Mouse (Mus musculus) CH12.LX (cell line): Measurements from ENCODE around the gene Olfr1513. TPM values are rescaled to one million over a fixed set of nuclear protein-coding genes. Genes with fewer than 3 reads are reported as not detected.

Experiments used
- DNase-seq: peaks from one replicate; pipeline ENCODE4 v3.0.0-alpha.2; 2013; ENCODE audit errors: extremely low read depth
- H3K27ac ChIP-seq: 2 replicates; pipeline ENCODE4 v1.5.1; 2012; ENCODE audit warnings: low read depth, mild to moderate bottlenecking, control low read depth, moderate library complexity; ENCODE audit not compliant: insufficient read depth
- H3K27me3 ChIP-seq: replicated peaks from 2 replicates; pipeline ENCODE3; 2012; ENCODE audit warnings: inconsistent platforms
- H3K36me3 ChIP-seq, 2 experiments: replicated peaks in 1 of 2; 2 replicates each; pipeline versions ENCODE3 to v1.6.1; 2012; ENCODE audit warnings: inconsistent platforms in 1 of 2, low read length in 1 of 2, mild to moderate bottlenecking in 1 of 2, mixed read lengths in 1 of 2, moderate library complexity in 1 of 2; ENCODE audit not compliant: control insufficient read depth in 1 of 2, insufficient read depth in 1 of 2
- H3K4me1 ChIP-seq, 2 experiments: 2 replicates each; pipeline ENCODE4 v1.6.1; 2012; ENCODE audit warnings: inconsistent platforms in 1 of 2, moderate library complexity in 1 of 2; ENCODE audit not compliant: insufficient read depth in 2 of 2, control insufficient read depth in 1 of 2
- H3K4me2 ChIP-seq: 2 replicates; pipeline ENCODE4 v1.6.1; 2012; ENCODE audit warnings: low read depth, mild to moderate bottlenecking, control low read depth; ENCODE audit not compliant: poor library complexity, insufficient read depth, severe bottlenecking
- H3K4me3 ChIP-seq, 3 experiments: fragments of 150-350 bp in 1 of 3; sonication (generic) in 1 of 3; replicated peaks in 1 of 3; 2 replicates each; pipeline versions ENCODE3 to v1.5.1; 2011 to 2012; ENCODE audit warnings: low read depth in 2 of 3, low read length in 2 of 3, mild to moderate bottlenecking in 2 of 3, moderate library complexity in 2 of 3, control low read depth in 1 of 3, improper control_type of control experiment in 1 of 3, inconsistent platforms in 1 of 3, mixed read lengths in 1 of 3; ENCODE audit not compliant: poor library complexity in 1 of 3
- H3K79me2 ChIP-seq: replicated peaks from 2 replicates; pipeline ENCODE4 v1.6.1; 2012; ENCODE audit warnings: mild to moderate bottlenecking, moderate library complexity; ENCODE audit not compliant: control insufficient read depth, poor library complexity, insufficient read depth, severe bottlenecking; ENCODE audit errors: extremely low read depth
- H3K9ac ChIP-seq: 2 replicates; pipeline ENCODE4 v1.6.1; 2012; ENCODE audit warnings: low read depth, mild to moderate bottlenecking, control low read depth, moderate library complexity; ENCODE audit not compliant: insufficient read depth
- H3K9me3 ChIP-seq: replicated peaks from 2 replicates; pipeline ENCODE3; 2012; ENCODE audit warnings: low read length, inconsistent platforms, mixed read lengths
- BHLHE40 ChIP-seq: IDR thresholded peaks from 2 replicates; pipeline ENCODE4 v1.6.1; 2011; ENCODE audit warnings: mild to moderate bottlenecking, low read depth, low read length, improper control_type of control experiment
- CHD1 ChIP-seq: IDR thresholded peaks from 2 replicates; pipeline ENCODE4 v1.6.1; 2012; ENCODE audit warnings: low read depth, low read length, improper control_type of control experiment, inconsistent platforms
- CHD2 ChIP-seq: IDR thresholded peaks from 2 replicates; pipeline ENCODE4 v1.6.1; 2011; ENCODE audit warnings: low read length, improper control_type of control experiment
- CTCF ChIP-seq, 2 experiments: IDR thresholded peaks in 1 of 2; conservative IDR thresholded peaks in 1 of 2; 2 replicates each; pipeline ENCODE4 v1.5.1; 2011 to 2012; ENCODE audit warnings: low read depth in 2 of 2, low read length in 2 of 2, improper control_type of control experiment in 1 of 2, inconsistent platforms in 1 of 2, mild to moderate bottlenecking in 1 of 2, moderate library complexity in 1 of 2
- E2F4 ChIP-seq: IDR thresholded peaks from 2 replicates; pipeline ENCODE4 v1.6.1; 2011; ENCODE audit warnings: low read depth, low read length, improper control_type of control experiment; ENCODE audit not compliant: insufficient replicate concordance
- ELF1 ChIP-seq: IDR thresholded peaks from 2 replicates; pipeline ENCODE4 v1.6.1; 2014; ENCODE audit warnings: low read depth, mild to moderate bottlenecking, inconsistent platforms, low read length, improper control_type of control experiment
- EP300 ChIP-seq: IDR thresholded peaks from 2 replicates; pipeline ENCODE4 v1.6.1; 2011; ENCODE audit warnings: low read length, improper control_type of control experiment
- ETS1 ChIP-seq: conservative IDR thresholded peaks from 2 replicates; pipeline ENCODE4 v1.6.1; 2012; ENCODE audit warnings: low read depth, mild to moderate bottlenecking, inconsistent platforms, low read length, improper control_type of control experiment, moderate library complexity
- GABPA ChIP-seq: IDR thresholded peaks from 2 replicates; pipeline ENCODE4 v1.6.1; 2012; ENCODE audit warnings: low read depth, low read length, improper control_type of control experiment, inconsistent platforms; ENCODE audit not compliant: insufficient replicate concordance
- HCFC1 ChIP-seq: IDR thresholded peaks from 2 replicates; pipeline ENCODE4 v1.6.1; 2012; ENCODE audit warnings: low read depth, mild to moderate bottlenecking, inconsistent platforms, low read length, improper control_type of control experiment
- IRF4 ChIP-seq: IDR thresholded peaks from 2 replicates; pipeline ENCODE4 v1.6.1; 2014; ENCODE audit warnings: low read depth, mild to moderate bottlenecking, inconsistent platforms, low read length, improper control_type of control experiment
- JUN ChIP-seq: IDR thresholded peaks from 2 replicates; pipeline ENCODE4 v1.6.1; 2011; ENCODE audit warnings: low read depth, mild to moderate bottlenecking, low read length, improper control_type of control experiment, moderate library complexity; ENCODE audit not compliant: insufficient read depth
- KAT2A ChIP-seq: IDR thresholded peaks from 2 replicates; pipeline ENCODE4 v1.6.1; 2012; ENCODE audit warnings: low read length, improper control_type of control experiment, inconsistent platforms; ENCODE audit not compliant: insufficient replicate concordance
- MAX ChIP-seq: IDR thresholded peaks from 2 replicates; pipeline ENCODE4 v1.6.1; 2011; ENCODE audit warnings: low read length, improper control_type of control experiment
- MAZ ChIP-seq: IDR thresholded peaks from 2 replicates; pipeline ENCODE4 v1.6.1; 2012; ENCODE audit warnings: low read depth, mild to moderate bottlenecking, inconsistent platforms, low read length, improper control_type of control experiment, moderate library complexity
- MXI1 ChIP-seq: IDR thresholded peaks from 2 replicates; pipeline ENCODE4 v1.6.1; 2011; ENCODE audit warnings: mild to moderate bottlenecking, low read depth, low read length, improper control_type of control experiment
- NELFE ChIP-seq: IDR thresholded peaks from 2 replicates; pipeline ENCODE4 v1.6.1; 2011; ENCODE audit warnings: low read depth, low read length, improper control_type of control experiment
- PAX5 ChIP-seq: IDR thresholded peaks from 2 replicates; pipeline ENCODE4 v1.6.1; 2012; ENCODE audit warnings: low read length, inconsistent platforms, mixed read lengths
- POLR2A ChIP-seq: IDR thresholded peaks from 2 replicates; pipeline ENCODE4 v1.6.1; 2011; ENCODE audit warnings: low read depth, mild to moderate bottlenecking, improper control_type of control experiment, low read length
- RAD21 ChIP-seq: IDR thresholded peaks from 2 replicates; pipeline ENCODE4 v1.6.1; 2011; ENCODE audit warnings: low read depth, mild to moderate bottlenecking, low read length, improper control_type of control experiment, moderate library complexity
- SIN3A ChIP-seq: IDR thresholded peaks from 2 replicates; pipeline ENCODE4 v1.6.1; 2012; ENCODE audit warnings: low read length, improper control_type of control experiment, inconsistent platforms
- SMC3 ChIP-seq: IDR thresholded peaks from 2 replicates; pipeline ENCODE4 v1.6.1; 2011; ENCODE audit warnings: low read depth, low read length, improper control_type of control experiment
- TBP ChIP-seq: conservative IDR thresholded peaks from 2 replicates; pipeline ENCODE4 v1.6.1; 2011; ENCODE audit warnings: low read depth, low read length, improper control_type of control experiment
- TCF12 ChIP-seq: IDR thresholded peaks from 2 replicates; pipeline ENCODE4 v1.6.1; 2014; ENCODE audit warnings: low read depth, mild to moderate bottlenecking, inconsistent platforms, low read length, improper control_type of control experiment
- UBTF ChIP-seq: IDR thresholded peaks from 2 replicates; pipeline ENCODE4 v1.6.1; 2012; ENCODE audit warnings: low read depth, mild to moderate bottlenecking, inconsistent platforms, low read length, improper control_type of control experiment, moderate library complexity
- USF1 ChIP-seq: IDR thresholded peaks from 2 replicates; pipeline ENCODE4 v1.6.1; 2014; ENCODE audit warnings: low read depth, mild to moderate bottlenecking, inconsistent platforms, low read length, improper control_type of control experiment
- USF2 ChIP-seq: conservative IDR thresholded peaks from 2 replicates; pipeline ENCODE4 v1.6.1; 2011; ENCODE audit warnings: low read depth, low read length, improper control_type of control experiment
- ZC3H11A ChIP-seq: IDR thresholded peaks from 2 replicates; pipeline ENCODE4 v1.6.1; 2012; ENCODE audit warnings: low read depth, mild to moderate bottlenecking, inconsistent platforms, low read length, improper control_type of control experiment
- ZKSCAN1 ChIP-seq: IDR thresholded peaks from 2 replicates; pipeline ENCODE4 v1.6.1; 2012; ENCODE audit warnings: low read depth, inconsistent platforms, low read length, improper control_type of control experiment, borderline replicate concordance
- ZMIZ1 ChIP-seq: IDR thresholded peaks from 2 replicates; pipeline ENCODE4 v1.6.1; 2012; ENCODE audit warnings: low read depth, mild to moderate bottlenecking, inconsistent platforms, low read length, improper control_type of control experiment
- dilution Hi-C: fragments of 300-500 bp; cut with MboI; formaldehyde crosslinking; loops from 2 replicates; pipeline ENCODE4 v1.14.3; 2020; ENCODE audit warnings: low sequenced_read_pairs; ENCODE audit not compliant: extremely low pct_unique_long_range_greater_than_20kb, extremely low pct_ligation_motif_present
- in situ Hi-C: fragments of 300-500 bp; cut with MboI; formaldehyde crosslinking; loops from 3 replicates; pipeline ENCODE4 v1.14.3; 2019; ENCODE audit warnings: low sequenced_read_pairs, low pct_ligation_motif_present, low pct_unique_long_range_greater_than_20kb, mixed read lengths
- polyA plus RNA-seq: library from polyadenylated mRNA; unstranded; fragments of >175 nt; gene quantifications from 2 replicates; pipeline ENCODE4 v1.2.1, GENCODE M21; 2012; ENCODE audit warnings: low read depth; ENCODE audit not compliant: insufficient read length
- total RNA-seq, 2 experiments: library from RNA; depleted of rRNA; stranded (reverse); fragments of 300-350 nt in 1 of 2; fragments of >200 nt in 1 of 2; gene quantifications; 2 replicates each; pipeline ENCODE4 v1.2.3; 2012 to 2014

Olfr1513 gene
- total and polyA plus RNA-seq, 3 experiments = not detected

DNA sequence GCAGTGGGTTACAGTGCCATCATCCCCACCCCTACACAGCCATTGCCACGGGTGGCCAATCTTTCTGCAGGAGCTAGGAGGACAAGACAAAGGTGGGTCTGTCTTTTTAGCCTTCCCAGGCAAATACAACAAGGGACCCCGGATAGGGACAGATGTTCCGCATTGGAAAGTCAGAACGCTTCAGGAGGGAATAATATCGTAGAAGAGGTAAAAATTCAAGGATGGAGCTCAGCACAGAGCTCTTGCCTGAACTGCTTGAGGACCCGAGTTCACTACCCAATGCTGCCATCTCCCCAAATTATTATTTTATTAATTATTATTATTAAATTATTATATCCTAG is 16.7 kb downstream of the Olfr1513 start:
- no peak overlapping the region for H3K27ac ChIP-seq
- H3K9ac ChIP-seq = no peak overlapping the region
- no peak overlapping the region for H3K4me3 ChIP-seq
- no peaks in the 10 kb centered on the region for H3K79me2 ChIP-seq
- H3K9me3 ChIP-seq = peaks cover 2% of the 10 kb centered on the region
- H3K4me1 ChIP-seq = peaks cover 5 to 14% of the 10 kb centered on the region in 2 experiments
- dilution Hi-C loops (no loop called here), in situ Hi-C loops (loop anchor here (5.0 to 25.0 kb wide), 4 partner anchors 42 to 427 kb away; partner anchors contain the start of genes Ndrg2, Rnase13, Supt16 and Tppp2)
- TF ChIP-seq USF2 = no peak
- TF ChIP-seq ELF1 = no peak
- no peak for TF ChIP-seq BHLHE40
- no peak for TF ChIP-seq RAD21
- TF ChIP-seq GABPA = no peak
- TF ChIP-seq MXI1 = no peak
- no peak overlapping the region for H3K4me2 ChIP-seq
- DNase-seq = no peak
- H3K27me3 ChIP-seq = peaks cover 6% of the 10 kb centered on the region
- no peaks in the 10 kb centered on the region for H3K36me3 ChIP-seq

DNA sequence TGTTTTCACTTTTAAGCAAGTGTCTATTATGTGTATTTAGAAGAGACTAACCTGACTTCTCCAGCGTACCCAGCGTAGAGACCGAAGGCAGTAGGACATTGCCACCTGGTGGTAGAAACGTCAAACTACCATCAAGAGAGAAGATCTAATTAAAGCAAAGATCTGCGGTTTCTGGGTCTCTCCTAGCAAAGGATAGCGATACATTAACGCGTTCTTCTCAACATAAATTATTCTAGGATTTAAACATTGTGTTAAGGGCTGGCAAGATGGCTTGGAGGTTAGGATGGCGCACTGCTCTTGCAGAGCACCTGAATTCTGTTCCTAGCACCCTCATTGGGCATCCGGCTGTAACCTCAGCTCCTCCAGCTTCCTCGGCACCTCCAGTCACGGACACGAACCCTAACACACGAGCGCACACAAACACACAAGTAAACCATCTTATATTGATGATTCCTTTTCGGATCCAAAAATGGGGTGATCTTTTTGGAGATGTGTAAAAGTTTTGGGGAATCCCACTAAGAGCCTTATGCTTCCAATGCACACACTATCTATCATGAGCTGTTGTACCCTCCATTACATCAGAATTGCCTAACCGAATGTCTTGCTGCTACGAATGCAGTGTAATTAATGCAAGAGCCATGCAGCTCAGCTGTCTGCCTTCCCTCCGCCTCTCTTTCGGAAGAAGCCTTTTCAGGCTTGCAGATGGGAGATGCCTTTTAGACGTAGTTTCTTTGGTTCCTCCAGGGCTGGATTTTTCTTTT is 17.3 kb downstream of the Olfr1513 start:
- in situ Hi-C loops (loop anchor here (5.0 to 25.0 kb wide), 4 partner anchors 42 to 427 kb away; partner anchors contain the start of genes Ndrg2, Rnase13, Supt16 and Tppp2), dilution Hi-C loops (no loop called here)
- H3K79me2 ChIP-seq = no peaks in the 10 kb centered on the region
- H3K9me3 ChIP-seq = no peaks in the 10 kb centered on the region
- H3K4me2 ChIP-seq = peak overlapping the region; percentile 42
- DNase-seq = peak; percentile 79
- H3K27me3 ChIP-seq = peaks cover 6% of the 10 kb centered on the region
- peaks cover 5 to 14% of the 10 kb centered on the region in 2 experiments for H3K4me1 ChIP-seq
- no peak overlapping the region for H3K9ac ChIP-seq
- no peaks in the 10 kb centered on the region for H3K36me3 ChIP-seq
- H3K4me3 ChIP-seq = no peak overlapping the region
- H3K27ac ChIP-seq = no peak overlapping the region
- TF ChIP-seq NELFE (0 out of 2 replicates have a peak, but pooled peaks have one; percentile 44), POLR2A (no peak), CHD2 (no peak), ZC3H11A (peak; percentile 67), MAX (no peak), RAD21 (no peak; the same call in none of the 2 replicates), CTCF (conservative IDR thresholded peaks at IDR 0.05 in 1 of 2, IDR thresholded peaks at IDR 0.05 in 1 of 2; ENCODE audit: low read depth in 2 of 2, low read length in 2 of 2) (peak; percentile 79 to 95), ZKSCAN1 (no peak), IRF4 (0 out of 2 replicates have a peak, but pooled peaks have one; percentile 17), KAT2A (no peak), TBP (no peak), PAX5 (no peak), GABPA (no peak), TCF12 (no peak), SMC3 (peak; percentile 92), USF1 (no peak), ZMIZ1 (no peak), E2F4 (peak; percentile 43; the same call in 1 of the 2 replicates), MXI1 (0 out of 2 replicates have a peak, but pooled peaks have one; percentile 12), JUN (no peak), ETS1 (no peak), USF2 (no peak), UBTF (no peak), ELF1 (no peak), HCFC1 (no peak), BHLHE40 (no peak), MAZ (peak; percentile 63; the same call in 1 of the 2 replicates), EP300 (no peak), SIN3A (0 out of 2 replicates have a peak, but pooled peaks have one; percentile 35), CHD1 (no peak)
